Mouse (Mus musculus) liver, postnatal 0 days (tissue): ENCODE results near the gene S100pbp.

Experiments
- CTCF ChIP-seq: sonication (generic); IDR thresholded peaks from 2 replicates; pipeline ENCODE4 v1.5.1; 2016; ENCODE audit warnings: antibody characterized with exemption, low read depth
- EP300 ChIP-seq: IDR thresholded peaks from 2 replicates; pipeline ENCODE4 v1.6.1; 2016; ENCODE audit warnings: antibody characterized with exemption, low read depth, mild to moderate bottlenecking

GRCm38 (mm10) chr4:129227170-129227984 lies 37.9 kb upstream of the S100pbp start:
- TF ChIP-seq CTCF (no peak), EP300 (no peak)
